Mouse (Mus musculus): Measurements from ENCODE around the gene Ergic1. TPM values are rescaled to one million over a fixed set of nuclear protein-coding genes. Genes with fewer than 3 reads are reported as not detected.

Ergic1 gene
- total and polyA plus RNA-seq, 2 experiments from 2014 or later = 50.8 to 152 TPM

- WGBS = 41% methylated on average over 6 of the region's 6 CpGs
- no peak for TF ChIP-seq EP300 (IDR thresholded peaks at IDR 0.05; ENCODE audit: low read depth)
- no peak for TF ChIP-seq CTCF (IDR thresholded peaks at IDR 0.05; ENCODE audit: low read depth)
- Histone ChIP-seq H3K4me3 (ENCODE audit: low read depth, low read length) (no peak overlapping the region), H3K27ac (ENCODE audit: low read depth) (peak overlapping the region; percentile 65), H3K27me3 (ENCODE audit: control insufficient read depth, insufficient read depth, low read length) (no peaks in the 10 kb centered on the region), H3K4me2 (ENCODE audit: low read depth, low read length) (no peak overlapping the region), H3K4me1 (ENCODE audit: control insufficient read depth, insufficient read depth) (peaks cover 32% of the 10 kb centered on the region), H3K9ac (replicated peaks; ENCODE audit: low read depth, low read length) (no peak overlapping the region), H3K36me3 (replicated peaks; ENCODE audit: control insufficient read depth, insufficient read depth, low read length) (peaks cover 33% of the 10 kb centered on the region), H3K9me3 (replicated peaks; ENCODE audit: control insufficient read depth, low read length) (no peaks in the 10 kb centered on the region)
- no peak for DNase-seq (ENCODE audit: low spot score)
- 0 out of 2 replicates have a peak, but pooled peaks have one; percentile 36 for ATAC-seq (ENCODE audit: insufficient read depth, low read depth)
These were observed 53.0 kb downstream of the Ergic1 start for GRCm38 (mm10) chr17:26614286-26614685.

- Histone ChIP-seq H3K4me2 (ENCODE audit: low read depth, low read length) (no peak overlapping the region), H3K36me3 (replicated peaks; ENCODE audit: control insufficient read depth, insufficient read depth, low read length) (peaks cover 27% of the 10 kb centered on the region), H3K27ac (ENCODE audit: low read depth) (peak overlapping the region; percentile 65), H3K9ac (replicated peaks; ENCODE audit: low read depth, low read length) (no peak overlapping the region), H3K4me1 (ENCODE audit: control insufficient read depth, insufficient read depth) (peaks cover 32% of the 10 kb centered on the region), H3K27me3 (ENCODE audit: control insufficient read depth, insufficient read depth, low read length) (no peaks in the 10 kb centered on the region), H3K4me3 (ENCODE audit: low read depth, low read length) (no peak overlapping the region), H3K9me3 (replicated peaks; ENCODE audit: control insufficient read depth, low read length) (no peaks in the 10 kb centered on the region)
- 71% methylated on average over 9 of the region's 9 CpGs for WGBS
- no peak for ATAC-seq (ENCODE audit: insufficient read depth, low read depth)
- DNase-seq (ENCODE audit: low spot score) = no peak
- TF ChIP-seq EP300 (IDR thresholded peaks at IDR 0.05; ENCODE audit: low read depth) (no peak), CTCF (IDR thresholded peaks at IDR 0.05; ENCODE audit: low read depth) (no peak)
These were observed 53.6 kb downstream of the Ergic1 start for GRCm38 (mm10) chr17:26614708-26615486.

GRCm38 (mm10) chr17:26616696-26617095, 55.4 kb downstream of the Ergic1 start:
- H3K27me3 ChIP-seq (ENCODE audit: control insufficient read depth, insufficient read depth, low read length) = no peaks in the 10 kb centered on the region
- H3K36me3 ChIP-seq (replicated peaks; ENCODE audit: control insufficient read depth, insufficient read depth, low read length) = peaks cover 26% of the 10 kb centered on the region
- peaks cover 28% of the 10 kb centered on the region for H3K4me1 ChIP-seq (ENCODE audit: control insufficient read depth, insufficient read depth)
- peak; percentile 82; the same call in 1 of the 2 replicates for TF ChIP-seq EP300 (IDR thresholded peaks at IDR 0.05; ENCODE audit: low read depth)
- TF ChIP-seq CTCF (IDR thresholded peaks at IDR 0.05; ENCODE audit: low read depth) = no peak
- no peak for DNase-seq (ENCODE audit: low spot score)
- H3K9ac ChIP-seq (replicated peaks; ENCODE audit: low read depth, low read length) = no peak overlapping the region; the same call in 1 of the 2 replicates
- peak; percentile 62; the same call in 1 of the 2 replicates for ATAC-seq (ENCODE audit: insufficient read depth, low read depth)
- H3K9me3 ChIP-seq (replicated peaks; ENCODE audit: control insufficient read depth, low read length) = no peaks in the 10 kb centered on the region
- no peak overlapping the region for H3K4me3 ChIP-seq (ENCODE audit: low read depth, low read length)
- peak overlapping the region; percentile 55 for H3K27ac ChIP-seq (ENCODE audit: low read depth)
- 68% methylated on average over 2 of the region's 2 CpGs for WGBS
- H3K4me2 ChIP-seq (ENCODE audit: low read depth, low read length) = no peak overlapping the region

- WGBS = 71% methylated on average over 5 of the region's 5 CpGs
These were observed 57.2 kb downstream of the Ergic1 start for GRCm38 (mm10) chr17:26618498-26618897.

GRCm38 (mm10) chr17:26619577-26619976, 58.3 kb downstream of the Ergic1 start:
- no peak overlapping the region for H3K4me3 ChIP-seq (ENCODE audit: low read depth, low read length)
- H3K9ac ChIP-seq (replicated peaks; ENCODE audit: low read depth, low read length) = no peak overlapping the region
- H3K27ac ChIP-seq (ENCODE audit: low read depth) = no peak overlapping the region
- TF ChIP-seq EP300 (IDR thresholded peaks at IDR 0.05; ENCODE audit: low read depth) (no peak), CTCF (IDR thresholded peaks at IDR 0.05; ENCODE audit: low read depth) (no peak)
- ATAC-seq (ENCODE audit: insufficient read depth, low read depth) (no peak), DNase-seq (ENCODE audit: low spot score) (no peak)
- peaks cover 12% of the 10 kb centered on the region for H3K4me1 ChIP-seq (ENCODE audit: control insufficient read depth, insufficient read depth)
- no peaks in the 10 kb centered on the region for H3K9me3 ChIP-seq (replicated peaks; ENCODE audit: control insufficient read depth, low read length)
- H3K4me2 ChIP-seq (ENCODE audit: low read depth, low read length) = no peak overlapping the region
- H3K36me3 ChIP-seq (replicated peaks; ENCODE audit: control insufficient read depth, insufficient read depth, low read length) = peaks cover 44% of the 10 kb centered on the region
- whole genome bisulfite sequencing = 71% methylated on average over 6 of the region's 6 CpGs
- no peaks in the 10 kb centered on the region for H3K27me3 ChIP-seq (ENCODE audit: control insufficient read depth, insufficient read depth, low read length)

More at GRCm38 (mm10) chr17:26618498-26618897, 57.2 kb downstream of the Ergic1 start:
- Histone ChIP-seq H3K27me3 (ENCODE audit: control insufficient read depth, insufficient read depth, low read length) (no peaks in the 10 kb centered on the region), H3K9ac (replicated peaks; ENCODE audit: low read depth, low read length) (no peak overlapping the region), H3K4me1 (ENCODE audit: control insufficient read depth, insufficient read depth) (peaks cover 20% of the 10 kb centered on the region), H3K9me3 (replicated peaks; ENCODE audit: control insufficient read depth, low read length) (no peaks in the 10 kb centered on the region), H3K27ac (ENCODE audit: low read depth) (no peak overlapping the region), H3K36me3 (replicated peaks; ENCODE audit: control insufficient read depth, insufficient read depth, low read length) (peaks cover 33% of the 10 kb centered on the region), H3K4me2 (ENCODE audit: low read depth, low read length) (no peak overlapping the region), H3K4me3 (ENCODE audit: low read depth, low read length) (no peak overlapping the region)
- DNase-seq (ENCODE audit: low spot score) = no peak
- no peak for ATAC-seq (ENCODE audit: insufficient read depth, low read depth)
- no peak for TF ChIP-seq EP300 (IDR thresholded peaks at IDR 0.05; ENCODE audit: low read depth)
- no peak for TF ChIP-seq CTCF (IDR thresholded peaks at IDR 0.05; ENCODE audit: low read depth)
